Mouse (Mus musculus) liver, embryonic 16.5 days (tissue): ENCODE measurements around the gene Rnf222. TPM values are rescaled to one million over a fixed set of nuclear protein-coding genes. Genes with fewer than 3 reads are reported as not detected.
A peak's percentile ranks its signal among the peaks of the same experiment; 100 is the strongest.

Experiments
- ATAC-seq: fragments of 200-750 bp; cut with Nextera tagmentation; 2 replicates; pipeline ENCODE4 v1.8.0; 2017; ENCODE audit warnings: low read depth, mild to moderate bottlenecking, moderate number of reproducible peaks, moderate library complexity
- H3K27ac ChIP-seq: fragments of 300-500 bp; sonication (generic); 2 replicates; pipeline ENCODE4 v1.5.1; 2014; ENCODE audit warnings: mild to moderate bottlenecking, low read length
- H3K27me3 ChIP-seq: fragments of 300-500 bp; sonication (generic); 2 replicates; pipeline ENCODE4 v1.6.1; 2014; ENCODE audit warnings: low read depth, low read length, mixed read lengths; ENCODE audit not compliant: control insufficient read depth, insufficient read depth
- H3K36me3 ChIP-seq: fragments of 300-500 bp; sonication (generic); 2 replicates; pipeline ENCODE4 v1.6.1; 2014; ENCODE audit warnings: mild to moderate bottlenecking; ENCODE audit not compliant: control insufficient read depth, insufficient read depth
- H3K4me1 ChIP-seq: fragments of 300-500 bp; sonication (generic); 2 replicates; pipeline ENCODE4 v1.6.1; 2014; ENCODE audit warnings: low read depth, low read length, mixed read lengths; ENCODE audit not compliant: control insufficient read depth
- H3K4me2 ChIP-seq: fragments of 300-500 bp; sonication (generic); 2 replicates; pipeline ENCODE4 v1.6.1; 2014; ENCODE audit warnings: low read depth, low read length, mixed read lengths
- H3K4me3 ChIP-seq: fragments of 300-500 bp; sonication (generic); 2 replicates; pipeline ENCODE4 v1.5.1; 2014; ENCODE audit warnings: low read depth, mild to moderate bottlenecking, low read length
- H3K9ac ChIP-seq: fragments of 300-500 bp; sonication (generic); 2 replicates; pipeline ENCODE4 v1.6.1; 2014; ENCODE audit warnings: low read depth, low read length
- H3K9me3 ChIP-seq: fragments of 300-500 bp; sonication (generic); replicated peaks from 2 replicates; pipeline ENCODE4 v1.6.1; 2016; ENCODE audit warnings: low read length; ENCODE audit not compliant: control insufficient read depth
- WGBS: fragments of 180-500 bp; shearing (Covaris S2); extraction: QIAGEN DNeasy Blood & Tissue Kit; methylation state at CpG from one replicate; pipeline ENCODE4 v1.1.7; 2014; ENCODE audit not compliant: insufficient replicate concordance; 5-methylcytosine and 5-hydroxymethylcytosine counted together
- polyA plus RNA-seq: library from polyadenylated mRNA; unstranded; fragments of >200 nt; fragmentation: Nextera tagmentation; extraction: Ambion mirVana; gene quantifications from 2 replicates; pipeline ENCODE4 v1.2.1, GENCODE M21; 2015

The Rnf222 gene
- 0.04 and 0.14 TPM in 2 replicates for polyA plus RNA-seq

DNA sequence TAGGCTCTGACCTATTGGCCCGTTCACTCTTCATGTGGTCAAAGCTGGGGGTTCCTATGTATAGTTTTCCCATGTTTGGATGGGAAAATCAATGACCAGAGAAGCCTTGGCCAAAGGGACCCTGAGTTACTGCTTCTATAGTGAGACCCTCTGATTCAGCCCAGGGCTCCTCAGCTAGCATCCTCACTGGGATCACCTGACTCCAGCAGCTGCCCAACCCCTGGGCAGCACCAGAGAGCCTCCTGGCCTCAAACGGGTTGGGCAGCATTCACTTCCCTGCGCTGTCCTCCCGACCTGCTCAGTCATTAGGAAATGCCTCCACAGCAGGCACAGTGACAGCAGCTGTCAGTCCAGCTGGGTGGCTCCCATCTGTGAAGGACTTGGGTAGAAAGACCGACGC is at the start of gene Rnf222:
Gene Rnf222, plus strand, starts transcription at position 301 of the 400 bp plus-strand sequence.
- no peak within 1 kb of the TSS for H3K27ac ChIP-seq
- H3K36me3 ChIP-seq, result no peaks in the 10 kb centered on the region
- no peak within 1 kb of the TSS for H3K4me3 ChIP-seq
- H3K9me3 ChIP-seq, result no peaks in the 10 kb centered on the region
- WGBS, result 42% methylated on average over 6 of the region's 6 CpGs
- no peak within 1 kb of the TSS for H3K4me2 ChIP-seq
- no peak for ATAC-seq
- no peak within 1 kb of the TSS for H3K9ac ChIP-seq
- H3K4me1 ChIP-seq, result peaks cover 29% of the 10 kb centered on the region
- H3K27me3 ChIP-seq, result no peaks in the 10 kb centered on the region

- WGBS, result 73% methylated on average over 5 of the region's 5 CpGs
- H3K4me1 ChIP-seq, result no peaks in the 10 kb centered on the region
- H3K36me3 ChIP-seq, result peaks cover 43% of the 10 kb centered on the region
- H3K9me3 ChIP-seq, result no peaks in the 10 kb centered on the region
- ATAC-seq, result peak; percentile 82
- H3K27ac ChIP-seq, result no peak overlapping the region
- H3K4me2 ChIP-seq, result no peak overlapping the region
- no peaks in the 10 kb centered on the region for H3K27me3 ChIP-seq
- H3K9ac ChIP-seq, result no peak overlapping the region
- H3K4me3 ChIP-seq, result no peak overlapping the region
These were observed 48.7 kb upstream of the Rnf222 start for GRCm38 (mm10) chr11:68839606-68840005.

DNA sequence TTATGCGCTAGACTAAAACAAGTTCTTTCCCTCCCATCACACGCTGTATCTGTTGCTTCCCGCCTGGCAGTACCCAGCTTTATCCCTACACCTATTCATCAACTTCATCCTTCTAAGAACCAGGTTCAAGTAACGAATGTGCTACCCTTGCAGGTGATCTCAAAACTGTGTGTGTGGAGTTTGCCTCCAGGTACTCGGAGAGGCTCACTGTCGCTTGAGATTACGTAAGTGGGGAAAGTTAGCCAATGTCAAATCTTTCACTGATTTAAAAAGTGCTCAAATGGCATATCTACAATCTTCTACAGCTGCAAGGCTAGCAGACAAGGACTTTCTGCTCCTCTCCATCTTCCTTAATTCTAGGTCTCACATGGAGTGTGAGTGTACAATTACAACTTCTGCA is 37.5 kb upstream of the Rnf222 start:
- Histone ChIP-seq H3K4me3 (peak overlapping the region; percentile 16; the same call in 1 of the 2 replicates), H3K27me3 (no peaks in the 10 kb centered on the region), H3K4me1 (peaks cover 35% of the 10 kb centered on the region), H3K9me3 (no peaks in the 10 kb centered on the region), H3K27ac (no peak overlapping the region), H3K4me2 (peak overlapping the region; percentile 42), H3K36me3 (no peaks in the 10 kb centered on the region), H3K9ac (no peak overlapping the region)
- ATAC-seq, result no peak
- WGBS, result 76% methylated on average over 7 of the region's 7 CpGs

DNA sequence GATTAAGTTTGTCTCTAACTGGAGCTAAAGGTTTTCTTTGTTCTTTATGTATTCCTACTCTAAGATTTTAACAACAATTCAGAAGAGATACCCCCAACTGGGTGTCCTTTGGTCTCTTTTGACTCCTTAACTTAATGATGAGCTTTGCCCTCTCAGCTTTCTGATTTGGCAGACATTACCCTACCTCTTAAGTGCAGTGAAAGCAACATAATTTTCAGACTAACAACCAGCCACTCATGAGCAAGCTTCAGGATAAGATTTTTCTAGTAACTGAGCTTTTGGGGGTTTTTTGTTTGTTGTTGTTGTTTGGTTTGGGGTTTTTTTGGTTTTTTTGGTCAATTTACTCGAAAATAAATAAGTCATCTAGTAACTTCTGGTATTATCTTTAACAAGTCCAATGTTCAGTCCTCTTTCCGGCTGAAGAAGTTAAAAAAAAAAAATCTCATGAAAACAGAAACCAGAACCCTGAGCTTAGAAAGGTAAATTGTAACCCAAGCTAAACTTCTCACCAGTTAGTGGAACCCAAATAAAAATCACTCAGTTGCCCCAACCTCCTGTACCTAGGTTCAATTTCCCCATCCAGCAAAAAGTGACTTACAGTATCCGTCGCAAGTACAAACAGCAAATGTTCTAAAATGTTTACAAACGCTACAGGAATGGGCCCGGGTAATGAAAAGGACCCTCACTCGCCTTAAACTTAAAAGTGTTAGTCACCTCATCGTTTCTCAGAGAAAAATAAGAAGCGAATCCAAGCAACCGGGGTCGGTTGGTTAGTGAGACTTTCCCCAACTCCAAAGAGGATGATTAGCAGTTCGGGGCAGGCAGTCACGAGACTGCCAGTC is 36.5 kb upstream of the Rnf222 start:
- Histone ChIP-seq H3K27ac (peak overlapping the region; percentile 100), H3K36me3 (no peaks in the 10 kb centered on the region), H3K9me3 (no peaks in the 10 kb centered on the region), H3K9ac (peak overlapping the region; percentile 95), H3K4me1 (peaks cover 41% of the 10 kb centered on the region), H3K4me3 (peak overlapping the region; percentile 97), H3K27me3 (no peaks in the 10 kb centered on the region), H3K4me2 (peak overlapping the region; percentile 87)
- under 1% methylated on average over 13 of the region's 13 CpGs for WGBS
- ATAC-seq, result no peak

DNA sequence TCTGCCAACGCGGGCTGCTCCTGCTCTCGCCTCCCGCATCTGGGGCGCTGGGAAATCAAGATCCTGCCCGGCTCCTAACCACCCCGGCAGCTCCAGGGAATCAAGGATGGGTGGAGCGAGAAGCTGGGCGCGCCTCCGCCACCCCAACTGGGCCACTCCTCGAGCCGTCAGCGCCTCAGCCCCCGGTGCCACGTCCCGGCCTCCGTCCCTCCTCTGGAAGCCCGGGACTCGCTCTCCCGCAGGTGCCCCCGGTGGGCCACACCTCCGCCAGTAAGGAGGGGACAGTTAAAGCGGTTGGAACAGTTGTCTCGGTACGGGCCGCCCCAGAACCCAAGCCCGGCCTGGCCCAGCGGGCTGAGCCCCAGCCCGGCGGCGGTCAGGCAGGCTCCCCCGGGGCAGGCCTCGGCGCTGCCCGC is 35.9 kb upstream of the Rnf222 start:
- Histone ChIP-seq H3K4me2 (peak overlapping the region; percentile 87), H3K9me3 (no peaks in the 10 kb centered on the region), H3K4me3 (peak overlapping the region; percentile 97), H3K36me3 (no peaks in the 10 kb centered on the region), H3K9ac (peak overlapping the region; percentile 95), H3K27ac (peak overlapping the region; percentile 100), H3K27me3 (no peaks in the 10 kb centered on the region), H3K4me1 (peaks cover 38% of the 10 kb centered on the region)
- under 1% methylated on average over 36 of the region's 36 CpGs for WGBS
- peak; percentile 78 for ATAC-seq

GRCm38 (mm10) chr11:68852932-68853409 is 35.4 kb upstream of the Rnf222 start:
- H3K36me3 ChIP-seq, result no peaks in the 10 kb centered on the region
- H3K9ac ChIP-seq, result peak overlapping the region; percentile 95
- H3K4me1 ChIP-seq, result peaks cover 36% of the 10 kb centered on the region
- peak overlapping the region; percentile 97 for H3K4me3 ChIP-seq
- under 1% methylated on average over 42 of the region's 42 CpGs for WGBS
- H3K9me3 ChIP-seq, result no peaks in the 10 kb centered on the region
- H3K27ac ChIP-seq, result peak overlapping the region; percentile 100
- H3K27me3 ChIP-seq, result no peaks in the 10 kb centered on the region
- peak; percentile 97 for ATAC-seq
- peak overlapping the region; percentile 87 for H3K4me2 ChIP-seq

DNA sequence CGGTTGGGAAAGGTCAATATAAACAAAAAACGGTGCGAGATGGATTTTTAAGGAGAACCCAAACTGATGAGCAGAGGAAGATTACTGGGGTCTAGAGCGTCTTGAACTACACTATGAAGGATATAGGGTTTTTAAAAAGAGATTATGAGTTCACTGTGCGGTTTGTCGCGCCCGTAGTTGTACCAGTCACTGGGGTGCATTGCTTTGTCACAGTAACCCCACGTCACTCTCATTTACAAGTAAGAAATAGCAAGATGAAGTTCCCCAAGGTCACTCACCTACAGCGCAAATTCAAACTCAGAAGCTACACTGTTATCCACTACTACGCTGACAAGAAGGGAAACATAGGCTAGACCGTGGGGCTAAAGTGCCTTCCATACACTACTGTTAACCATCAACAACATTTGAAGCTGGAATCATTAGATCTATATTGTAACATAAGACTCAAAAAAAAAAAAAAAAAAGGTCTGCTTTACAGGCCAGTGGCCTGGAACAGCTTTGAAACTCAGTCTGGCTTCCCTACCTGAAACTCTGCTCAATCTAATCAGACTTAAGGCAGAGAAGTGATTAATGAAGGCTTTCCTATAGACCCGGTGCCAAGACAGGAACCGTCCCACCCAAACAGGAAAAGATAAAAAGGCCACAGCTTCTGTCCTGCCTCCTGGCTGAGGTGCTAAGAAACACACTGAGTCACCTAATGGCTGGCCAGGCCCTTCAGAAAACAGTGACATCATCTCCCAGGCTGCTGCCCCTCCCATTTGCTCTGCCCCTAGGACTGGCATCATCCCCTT is 34.5 kb upstream of the Rnf222 start:
- Histone ChIP-seq H3K27ac (peak overlapping the region; percentile 100), H3K9ac (peak overlapping the region; percentile 69), H3K4me2 (peak overlapping the region; percentile 87), H3K36me3 (no peaks in the 10 kb centered on the region), H3K4me3 (peak overlapping the region; percentile 97), H3K4me1 (peaks cover 36% of the 10 kb centered on the region), H3K9me3 (no peaks in the 10 kb centered on the region), H3K27me3 (no peaks in the 10 kb centered on the region)
- peak; percentile 8; the same call in 1 of the 2 replicates for ATAC-seq
- WGBS, result 16% methylated on average over 14 of the region's 14 CpGs

DNA sequence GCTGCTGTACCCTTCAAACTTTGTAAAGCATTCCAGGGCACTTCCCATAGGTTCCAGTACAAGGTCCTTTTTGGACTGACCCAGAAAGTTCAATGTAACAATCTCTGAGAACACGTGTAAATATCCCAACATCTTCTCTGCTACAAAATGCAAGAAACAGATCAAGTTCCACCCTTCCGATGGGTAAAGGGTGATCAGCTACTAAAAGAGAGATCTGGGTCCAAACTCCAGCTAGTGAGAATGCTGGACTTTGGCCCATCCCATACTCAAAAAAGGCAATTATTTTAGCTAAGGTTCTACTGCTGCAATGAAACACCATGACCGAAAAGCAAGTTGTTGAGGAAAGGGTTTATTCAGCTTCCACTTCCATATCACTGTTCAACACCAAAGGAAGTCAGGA is 33.7 kb upstream of the Rnf222 start:
- 73% methylated on average over 3 of the region's 3 CpGs for WGBS
- peaks cover 36% of the 10 kb centered on the region for H3K4me1 ChIP-seq
- no peaks in the 10 kb centered on the region for H3K27me3 ChIP-seq
- H3K27ac ChIP-seq, result peak overlapping the region; percentile 100; the same call in 1 of the 2 replicates
- no peak for ATAC-seq
- no peak overlapping the region for H3K9ac ChIP-seq
- no peaks in the 10 kb centered on the region for H3K36me3 ChIP-seq
- H3K4me3 ChIP-seq, result no peak overlapping the region
- no peak overlapping the region for H3K4me2 ChIP-seq
- no peaks in the 10 kb centered on the region for H3K9me3 ChIP-seq
